ENCODE assay signal across 8 mouse cellular contexts in the genomic region with DNA sequence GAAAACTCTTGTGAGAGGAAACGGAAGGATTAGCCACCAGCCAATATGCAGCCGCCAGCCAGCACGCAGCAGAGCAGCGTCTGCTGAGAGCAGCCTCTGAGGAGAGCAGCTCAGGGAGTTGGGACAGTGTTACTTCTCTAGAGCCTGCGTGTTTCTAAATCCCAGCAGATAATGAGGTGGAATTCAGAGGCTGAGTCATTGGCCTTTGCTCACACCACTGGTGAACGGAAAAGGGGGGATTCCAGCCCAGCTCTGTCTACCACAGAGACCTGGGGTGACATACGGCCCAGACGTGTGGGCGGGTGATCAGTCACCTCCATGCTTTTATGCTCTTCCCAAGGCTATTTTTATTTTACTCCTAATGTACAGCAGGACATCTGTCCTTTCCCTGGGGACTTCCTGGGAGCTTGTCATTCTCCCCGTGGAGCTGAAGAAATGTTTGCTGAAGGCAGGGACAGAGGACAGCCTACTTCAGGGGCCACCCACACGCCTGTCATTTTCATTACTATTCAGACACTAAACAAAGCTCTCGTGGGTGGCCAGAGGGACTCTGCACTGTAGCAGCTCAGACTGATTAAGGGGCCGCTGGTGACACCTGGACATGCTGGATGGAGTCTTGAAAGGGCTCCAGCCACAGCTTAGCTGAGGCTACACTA. TPM values are rescaled to one million over a fixed set of nuclear protein-coding genes. Genes with fewer than 3 reads are reported as not detected.
DNase-seq lines count a peak whose midpoint lies in the region; ATAC-seq and TF ChIP-seq lines count a peak whose summit lies in the region.

No protein-coding gene starts in this region.

- no peak for TF ChIP-seq POLR2A in cortical plate, adult 2 months (IDR thresholded peaks at IDR 0.05; ENCODE audit: extremely low read depth, insufficient read depth, low read length)

- 12% methylated on average over 13 of the region's 13 CpGs for WGBS in hindbrain, embryonic 12.5 days

- no peaks in the 10 kb centered on the region for H3K9me3 ChIP-seq in hindbrain, embryonic 12.5 days (replicated peaks)

- no peaks in the 10 kb centered on the region for H3K36me3 ChIP-seq in hindbrain, embryonic 12.5 days

- H3K27ac ChIP-seq in cortical plate, adult 2 months (ENCODE audit: insufficient read depth, low read length): 0 out of 2 replicates have a peak overlapping the region, but pooled peaks have one; percentile 8
- H3K27ac ChIP-seq in hindbrain, embryonic 12.5 days: peak overlapping the region; percentile 49

- H3K4me2 ChIP-seq in hindbrain, embryonic 12.5 days (replicated peaks): no peak overlapping the region; the same call in 1 of the 2 replicates

- H3K27me3 ChIP-seq in hindbrain, embryonic 12.5 days: peaks cover 4% of the 10 kb centered on the region; the same call in 1 of the 2 replicates

- peaks cover 11% of the 10 kb centered on the region; the same call in 1 of the 2 replicates for H3K4me1 ChIP-seq in cortical plate, adult 2 months (ENCODE audit: control insufficient read depth, insufficient read depth, low read length)
- peaks cover 58% of the 10 kb centered on the region for H3K4me1 ChIP-seq in hindbrain, embryonic 12.5 days

- H3K4me3 ChIP-seq in cortical plate, adult 2 months (ENCODE audit: insufficient read depth, low read length): no peak overlapping the region
- H3K4me3 ChIP-seq in hindbrain, embryonic 12.5 days: no peak overlapping the region

- H3K9ac ChIP-seq in hindbrain, embryonic 12.5 days: no peak overlapping the region

- DNase-seq in cerebellum, adult 9-11 months: peak; percentile 61
- no peak for DNase-seq in cerebellum, adult 11-12 months
- peak; percentile 50 for DNase-seq in 3134 (ENCODE audit: extremely low read depth, insufficient read length, low spot score)
- DNase-seq in naive thymus-derived CD4-positive, alpha-beta T cell, adult 2 months (ENCODE audit: low read depth): peak; percentile 65
- DNase-seq in spleen, adult 12 weeks (ENCODE audit: low spot score): no peak
- no peak for DNase-seq in kidney, postnatal 10 days

- TF ChIP-seq CTCF in cortical plate, adult 2 months (IDR thresholded peaks at IDR 0.05; ENCODE audit: extremely low read depth, insufficient read depth, low read length): no peak

- ATAC-seq in hindbrain, embryonic 12.5 days (ENCODE audit: low FRiP score): 0 out of 2 replicates have a peak, but pooled peaks have one; percentile 26

RNA-seq across cellular contexts. Expression of a gene that starts 20.1 kb away (rescaled TPM):
- 135 and 141 TPM in 2 replicates for polyA plus RNA-seq in cortical plate, adult 2 months (2012; rRNA removed)
- 28.3 and 28.5 TPM in 2 replicates for polyA plus RNA-seq in hindbrain, embryonic 12.5 days (2016; fragmentation: Nextera tagmentation; extraction: Ambion mirVana)

Comparison
In these comparisons a context has a peak if more than half of its experiments do, and no peak if none do; other contexts are left out.
1. DNase-seq: peak in cerebellum, adult 9-11 months (single experiment), 3134 (single experiment) and naive thymus-derived CD4-positive, alpha-beta T cell, adult 2 months (single experiment); none in cerebellum, adult 11-12 months (single experiment), spleen, adult 12 weeks (single experiment) and kidney, postnatal 10 days (single experiment).